Mouse (Mus musculus) layer of hippocampus, postnatal 25 days (tissue): ENCODE measurements around the gene Mylpf. TPM values are rescaled to one million over a fixed set of nuclear protein-coding genes. Genes with fewer than 3 reads are reported as not detected.
A peak's percentile ranks its signal among the peaks of the same experiment; 100 is the strongest.

ENCODE experiments used
- DNase-seq, 2 experiments: peaks; one replicate each; pipeline ENCODE4 v3.0.0; 2022; ENCODE audit warnings: mixed read lengths in 2 of 2, low spot score in 1 of 2; ENCODE audit errors: extremely low spot score in 1 of 2
- total RNA-seq, 2 experiments: library from RNA; stranded (reverse); gene quantifications; 2 replicates each; pipeline ENCODE4 v1.2.3; 2021

Mylpf gene
- total RNA-seq, 2 experiments from 2014 or later, result 0.96 to 2.9 TPM

- DNase-seq, result peak; percentile 90 to 91
Observed at GRCm38 (mm10) chr7:127253821-127254769, 45.4 kb downstream of the Mylpf start.

- DNase-seq, result no peak
Observed at GRCm38 (mm10) chr7:127255008-127255407, 46.3 kb downstream of the Mylpf start.

GRCm38 (mm10) chr7:127255965-127256364, 47.3 kb downstream of the Mylpf start:
- DNase-seq, result no peak

GRCm38 (mm10) chr7:127256518-127256917, 47.8 kb downstream of the Mylpf start:
- no peak for DNase-seq

- DNase-seq, result no peak
Observed at GRCm38 (mm10) chr7:127259186-127259905, 50.7 kb downstream of the Mylpf start.

GRCm38 (mm10) chr7:127260309-127261111, 51.8 kb downstream of the Mylpf start, which contains the start of gene Dctpp1:
Dctpp1 (minus strand) TSS chr7:127260709.
- DNase-seq, result peak; percentile 85 to 88

GRCm38 (mm10) chr7:127262218-127262961, 53.7 kb downstream of the Mylpf start:
- DNase-seq, result no peak

GRCm38 (mm10) chr7:127263526-127263925, 54.8 kb downstream of the Mylpf start:
- DNase-seq, result no peak

Other genes with a start within 250 kb of the Mylpf start
- 100 to 1,000 TPM; 157 to 177 TPM for gene Cdipt, start 233.0 kb upstream of the Mylpf start, total RNA-seq
- gene Cdiptos, start 232.8 kb upstream of the Mylpf start, total RNA-seq, result not detected
- gene Mvp, start 194.3 kb upstream of the Mylpf start, total RNA-seq, result 1 to 10 TPM; 7.0 to 7.4 TPM
- not detected for gene Pagr1b, start 192.4 kb upstream of the Mylpf start, total RNA-seq
- 10 to 100 TPM; 20.5 to 27.7 TPM for gene Pagr1a, start 191.5 kb upstream of the Mylpf start, total RNA-seq
- gene Gm42742, start 187.8 kb upstream of the Mylpf start, total RNA-seq, result 10 to 100 TPM; 51.0 to 57.8 TPM
- 100 to 1,000 TPM; 226 to 235 TPM for gene Prrt2, start 187.7 kb upstream of the Mylpf start, total RNA-seq
- 100 to 1,000 TPM; 272 to 282 TPM for gene Maz, start 181.9 kb upstream of the Mylpf start, total RNA-seq
- gene Kif22, start 166.4 kb upstream of the Mylpf start, total RNA-seq, result 1 to 10 TPM; 6.7 to 8.7 TPM
- not detected for gene Zg16, start 121.6 kb upstream of the Mylpf start, total RNA-seq
- gene AI467606, start 117.5 kb upstream of the Mylpf start, total RNA-seq, result 1 to 10 TPM; 1.2 to 1.5 TPM
- under 1 TPM; 0.30 to 0.35 TPM for gene Qprt, start 86.7 kb upstream of the Mylpf start, total RNA-seq
- under 1 TPM; 0.28 to 0.42 TPM for gene Spn, start 71.1 kb upstream of the Mylpf start, total RNA-seq
- gene Cd2bp2, start 12.8 kb upstream of the Mylpf start, total RNA-seq, result 10 to 100 TPM; 92.1 to 95.7 TPM
- 10 to 100 TPM; 97.2 to 99.9 TPM for gene Tbc1d10b, start 422 bp upstream of the Mylpf start, total RNA-seq
- 10 to 100 TPM; 18.0 to 20.6 TPM for gene Zfp553, start 24.2 kb downstream of the Mylpf start, total RNA-seq
- 1 to 10 TPM; 4.0 to 4.2 TPM for gene Sept1, start 24.2 kb downstream of the Mylpf start, total RNA-seq
- 10 to 100 TPM; 67.4 to 73.4 TPM for gene Zfp771, start 35.4 kb downstream of the Mylpf start, total RNA-seq
- 10 to 100 TPM; 21.7 to 27.7 TPM for gene Dctpp1, start 51.8 kb downstream of the Mylpf start, total RNA-seq
- gene Sephs2, start 65.2 kb downstream of the Mylpf start, total RNA-seq, result 10 to 100 TPM; 43.0 to 43.8 TPM
- under 1 TPM; 0.20 to 0.26 TPM for gene Itgal, start 87.4 kb downstream of the Mylpf start, total RNA-seq
- 10 to 100 TPM; 11.5 to 11.8 TPM for gene Zfp768, start 136.7 kb downstream of the Mylpf start, total RNA-seq
- gene Zfp747, start 167.2 kb downstream of the Mylpf start, total RNA-seq, result 1 to 10 TPM; 6.0 to 6.3 TPM
- gene 9130019O22Rik, start 178.3 kb downstream of the Mylpf start, total RNA-seq, result 1 to 10 TPM; 3.9 to 4.0 TPM
- gene E430018J23Rik, start 184.7 kb downstream of the Mylpf start, total RNA-seq, result 1 to 10 TPM; 7.9 to 9.0 TPM
- gene Zfp764, start 197.9 kb downstream of the Mylpf start, total RNA-seq, result 1 to 10 TPM; 3.7 to 4.0 TPM
- gene Zfp688, start 213.2 kb downstream of the Mylpf start, total RNA-seq, result 10 to 100 TPM; 12.4 to 14.9 TPM
- 1 to 10 TPM; 6.6 to 6.7 TPM for gene Zfp689, start 240.3 kb downstream of the Mylpf start, total RNA-seq